ENCODE assay signal across 14 mouse cellular contexts in genomic region chr16:17085636-17086035, GRCm38 (mm10). TPM values are rescaled to one million over a fixed set of nuclear protein-coding genes. Genes with fewer than 3 reads are reported as not detected.
DNase-seq lines count a peak whose midpoint lies in the region; ATAC-seq and TF ChIP-seq lines count a peak whose summit lies in the region.
"Had no signal": no experiment of that assay in that cellular context is flagged by ENCODE, and none has a peak within 500 bp of the region (broad histone marks: within the 10 kb centered on the region; RNA-seq: fewer than 3 reads in every experiment).

No protein-coding gene starts in this region.

- H3K4me3 ChIP-seq in kidney, postnatal 0 days (replicated peaks; ENCODE audit: low read depth, low read length), result no peak overlapping the region
- H3K4me3 ChIP-seq: hindbrain, embryonic 12.5 days had no signal

- DNase-seq in kidney, postnatal 0 days (ENCODE audit: low spot score), result no peak
- DNase-seq in kidney, postnatal 14 days, result no peak
- peak; percentile 59 for DNase-seq in lung, postnatal 36 days
- no peak for DNase-seq in thymus, postnatal 14 days
- DNase-seq in thymus, postnatal 4 days, result no peak
- DNase-seq: midbrain, embryonic 14.5 days; spleen, adult 18-20 months; thymus, postnatal 36 days had no signal

- H3K27me3 ChIP-seq in kidney, postnatal 0 days (ENCODE audit: insufficient read depth, low read length), result no peaks in the 10 kb centered on the region
- H3K27me3 ChIP-seq: hindbrain, embryonic 12.5 days had no signal

- ATAC-seq in kidney, postnatal 0 days (replicated peaks; ENCODE audit: low FRiP score, low read depth), result no peak
- ATAC-seq in activated CD4-positive, CD25-positive, alpha-beta regulatory T cell, adult 4 months, result peak; percentile 63
- peak; percentile 61 for ATAC-seq in granulocyte monocyte progenitor cell, adult 5-6 weeks (replicated peaks; ENCODE audit: poor library complexity, severe bottlenecking)
- ATAC-seq in CD4-positive, CD25-positive, alpha-beta regulatory T cell, adult 4 months, result no peak

- WGBS in kidney, postnatal 0 days, result 93% methylated on average over 4 of the region's 4 CpGs

- no peaks in the 10 kb centered on the region for H3K4me1 ChIP-seq in kidney, postnatal 0 days (replicated peaks; ENCODE audit: insufficient read depth, low read length)
- H3K4me1 ChIP-seq: hindbrain, embryonic 12.5 days had no signal

- H3K9ac ChIP-seq in kidney, postnatal 0 days (ENCODE audit: low read depth, low read length), result no peak overlapping the region
- H3K9ac ChIP-seq: hindbrain, embryonic 12.5 days had no signal

- 0 out of 2 replicates have a peak overlapping the region, but pooled peaks have one; percentile 8 for H3K27ac ChIP-seq in kidney, postnatal 0 days
- H3K27ac ChIP-seq: hindbrain, embryonic 12.5 days had no signal

- H3K4me2 ChIP-seq in kidney, postnatal 0 days (ENCODE audit: low read length), result no peak overlapping the region
- H3K4me2 ChIP-seq: hindbrain, embryonic 12.5 days had no signal

- TF ChIP-seq CTCF in kidney, postnatal 0 days (IDR thresholded peaks at IDR 0.05; ENCODE audit: low read depth), result no peak

- no peaks in the 10 kb centered on the region for H3K9me3 ChIP-seq in kidney, postnatal 0 days (replicated peaks; ENCODE audit: low read length)
- H3K9me3 ChIP-seq: hindbrain, embryonic 12.5 days had no signal

- H3K36me3 ChIP-seq in kidney, postnatal 0 days (ENCODE audit: insufficient read depth, low read length), result peaks cover 67% of the 10 kb centered on the region

RNA-seq across cellular contexts. Expression of gene Ypel1, which starts 16.1 kb away (rescaled TPM):
- polyA plus RNA-seq in kidney, postnatal 0 days (2015; fragmentation: Nextera tagmentation; extraction: Ambion mirVana), result 30.5 and 32.5 TPM in 2 replicates
- 1 to 10 TPM; 3.2 to 3.8 TPM for polyA plus RNA-seq in activated CD4-positive, CD25-positive, alpha-beta regulatory T cell, adult 4 months (2017; shearing (Covaris generic))
- total RNA-seq in granulocyte monocyte progenitor cell, adult 5-6 weeks (2014; fragmentation: Nextera tagmentation), result 5.8 TPM in 1 of 2 replicates, not detected in the other
- total RNA-seq in granulocyte monocyte progenitor cell, adult 5-6 weeks (2017), result 1.4 and 2.8 TPM in 2 replicates
- polyA plus RNA-seq in CD4-positive, CD25-positive, alpha-beta regulatory T cell, adult 4 months (2017; shearing (Covaris generic)), result 1 to 10 TPM; 7.5 to 10.0 TPM

RNA-seq across cellular contexts. Expression of gene Ppil2, which starts 25.4 kb away (rescaled TPM):
- 101 and 111 TPM in 2 replicates for polyA plus RNA-seq in kidney, postnatal 0 days (2015; fragmentation: Nextera tagmentation; extraction: Ambion mirVana)
- 100 to 1,000 TPM; 166 to 209 TPM for polyA plus RNA-seq in activated CD4-positive, CD25-positive, alpha-beta regulatory T cell, adult 4 months (2017; shearing (Covaris generic))
- total RNA-seq in granulocyte monocyte progenitor cell, adult 5-6 weeks (2014; fragmentation: Nextera tagmentation), result 71.2 and 96.8 TPM in 2 replicates
- total RNA-seq in granulocyte monocyte progenitor cell, adult 5-6 weeks (2017), result 92.8 and 93.5 TPM in 2 replicates
- 100 to 1,000 TPM; 221 to 254 TPM for polyA plus RNA-seq in CD4-positive, CD25-positive, alpha-beta regulatory T cell, adult 4 months (2017; shearing (Covaris generic))

RNA-seq across cellular contexts. Expression of gene 2610318N02Rik, which starts 39.3 kb away (rescaled TPM):
- 16.9 and 17.5 TPM in 2 replicates for polyA plus RNA-seq in kidney, postnatal 0 days (2015; fragmentation: Nextera tagmentation; extraction: Ambion mirVana)
- polyA plus RNA-seq in activated CD4-positive, CD25-positive, alpha-beta regulatory T cell, adult 4 months (2017; shearing (Covaris generic)), result 10 to 100 TPM; 10.7 to 11.1 TPM
- total RNA-seq in granulocyte monocyte progenitor cell, adult 5-6 weeks (2014; fragmentation: Nextera tagmentation), result 48.7 and 50.1 TPM in 2 replicates
- 15.0 and 23.5 TPM in 2 replicates for total RNA-seq in granulocyte monocyte progenitor cell, adult 5-6 weeks (2017)
- polyA plus RNA-seq in CD4-positive, CD25-positive, alpha-beta regulatory T cell, adult 4 months (2017; shearing (Covaris generic)), result 1 to 10 TPM; 3.7 to 5.4 TPM
- total RNA-seq: gastrocnemius, adult 18-20 months; neutrophil, adult 5-6 weeks had no signal

RNA-seq across cellular contexts. Expression of gene Sdf2l1, which starts 46.5 kb away (rescaled TPM):
- polyA plus RNA-seq in kidney, postnatal 0 days (2015; fragmentation: Nextera tagmentation; extraction: Ambion mirVana), result 46.1 and 47.0 TPM in 2 replicates
- 10 to 100 TPM; 27.8 to 50.4 TPM for polyA plus RNA-seq in activated CD4-positive, CD25-positive, alpha-beta regulatory T cell, adult 4 months (2017; shearing (Covaris generic))
- 163 and 168 TPM in 2 replicates for total RNA-seq in granulocyte monocyte progenitor cell, adult 5-6 weeks (2014; fragmentation: Nextera tagmentation)
- total RNA-seq in granulocyte monocyte progenitor cell, adult 5-6 weeks (2017), result 202 and 226 TPM in 2 replicates
- 10 to 100 TPM; 19.7 to 22.9 TPM for polyA plus RNA-seq in CD4-positive, CD25-positive, alpha-beta regulatory T cell, adult 4 months (2017; shearing (Covaris generic))

RNA-seq across cellular contexts. Expression of gene Ydjc, which starts 58.8 kb away (rescaled TPM):
- polyA plus RNA-seq in kidney, postnatal 0 days (2015; fragmentation: Nextera tagmentation; extraction: Ambion mirVana), result 9.0 and 9.1 TPM in 2 replicates
- 1 to 10 TPM; 7.0 to 8.2 TPM for polyA plus RNA-seq in activated CD4-positive, CD25-positive, alpha-beta regulatory T cell, adult 4 months (2017; shearing (Covaris generic))
- total RNA-seq in granulocyte monocyte progenitor cell, adult 5-6 weeks (2014; fragmentation: Nextera tagmentation), result 19.4 and 28.6 TPM in 2 replicates
- total RNA-seq in granulocyte monocyte progenitor cell, adult 5-6 weeks (2017), result 26.5 and 41.3 TPM in 2 replicates
- 1 to 10 TPM; 6.9 to 8.4 TPM for polyA plus RNA-seq in CD4-positive, CD25-positive, alpha-beta regulatory T cell, adult 4 months (2017; shearing (Covaris generic))

Comparison
In these comparisons a context has a peak if more than half of its experiments do, and no peak if none do; other contexts are left out.
1. ATAC-seq: peak in activated CD4-positive, CD25-positive, alpha-beta regulatory T cell, adult 4 months (single experiment) and granulocyte monocyte progenitor cell, adult 5-6 weeks (single experiment); none in kidney, postnatal 0 days (single experiment) and CD4-positive, CD25-positive, alpha-beta regulatory T cell, adult 4 months (single experiment).